Mouse (Mus musculus): Measurements from ENCODE around the gene Bcl7b. TPM values are rescaled to one million over a fixed set of nuclear protein-coding genes. Genes with fewer than 3 reads are reported as not detected.

Gene Bcl7b
- polyA plus RNA-seq, 1 experiment from 2014 or later, result 44.6 TPM

DNA sequence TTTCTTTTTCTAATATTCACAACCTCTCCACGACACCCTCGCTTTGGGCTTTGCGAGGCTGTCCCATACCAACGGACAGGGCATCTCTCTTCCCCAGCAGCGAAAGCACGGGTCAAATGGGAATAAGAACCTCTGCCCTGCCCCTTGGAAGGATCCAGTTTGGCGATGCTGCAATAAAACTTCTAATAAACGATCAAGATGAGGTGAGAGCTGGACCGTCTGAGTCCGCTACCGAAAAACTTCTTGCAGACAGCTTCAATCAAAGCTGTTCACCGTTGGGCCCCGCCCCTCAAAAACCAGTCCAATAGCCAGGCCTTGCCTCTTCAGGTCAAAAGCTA, 19.4 kb upstream of the Bcl7b start:
- WGBS, result under 1% methylated on average over 13 of the region's 13 CpGs
- Histone ChIP-seq H3K36me3 (replicated peaks) (peaks cover 16% of the 10 kb centered on the region), H3K4me1 (peaks cover 18% of the 10 kb centered on the region), H3K9me3 (no peaks in the 10 kb centered on the region), H3K4me3 (peak overlapping the region; percentile 89), H3K27ac (replicated peaks) (peak overlapping the region; percentile 95), H3K27me3 (replicated peaks; ENCODE audit: low read depth, poor library complexity, severe bottlenecking) (no peaks in the 10 kb centered on the region)
- DNase-seq (ENCODE audit: low spot score), result no peak

GRCm38 (mm10) chr5:135149053-135149819, 18.8 kb upstream of the Bcl7b start, which contains the start of gene Tbl2:
Gene Tbl2 (plus strand): TSS chr5:135149657.
- under 1% methylated on average over 63 of the region's 63 CpGs for WGBS
- Histone ChIP-seq H3K9me3 (no peaks in the 10 kb centered on the region), H3K4me3 (peak within 1 kb of the TSS; percentile 89), H3K27me3 (replicated peaks; ENCODE audit: low read depth, poor library complexity, severe bottlenecking) (no peaks in the 10 kb centered on the region), H3K36me3 (replicated peaks) (peaks cover 21% of the 10 kb centered on the region), H3K27ac (replicated peaks) (peak within 1 kb of the TSS; percentile 95), H3K4me1 (peaks cover 18% of the 10 kb centered on the region)
- peak; percentile 99 for DNase-seq (ENCODE audit: low spot score)

DNA sequence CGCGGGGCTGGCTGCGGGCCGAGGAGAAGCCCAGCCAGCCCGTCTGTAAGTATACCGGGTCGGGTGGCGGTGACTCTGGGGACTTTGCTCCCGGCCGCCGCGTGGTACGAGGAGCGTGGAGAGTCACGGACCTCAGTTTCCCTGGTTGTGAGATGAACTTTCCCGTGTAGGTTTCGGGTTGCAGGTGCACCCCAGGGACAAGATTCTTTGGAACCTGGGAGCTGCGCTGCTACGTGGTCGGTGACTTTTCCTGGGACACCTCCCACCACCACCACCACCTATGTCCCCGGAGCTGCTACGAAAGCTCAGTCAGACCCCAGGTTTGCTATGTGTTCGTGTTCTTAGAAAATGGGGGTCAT, 18.3 kb upstream of the Bcl7b start:
- no peak for DNase-seq (ENCODE audit: low spot score)
- Histone ChIP-seq H3K4me3 (peak overlapping the region; percentile 89), H3K9me3 (no peaks in the 10 kb centered on the region), H3K36me3 (replicated peaks) (peaks cover 27% of the 10 kb centered on the region), H3K4me1 (peaks cover 18% of the 10 kb centered on the region), H3K27ac (replicated peaks) (peak overlapping the region; percentile 95), H3K27me3 (replicated peaks; ENCODE audit: low read depth, poor library complexity, severe bottlenecking) (no peaks in the 10 kb centered on the region)
- under 1% methylated on average over 23 of the region's 23 CpGs for WGBS

GRCm38 (mm10) chr5:135156496-135156895, 11.6 kb upstream of the Bcl7b start:
- H3K4me1 ChIP-seq, result no peaks in the 10 kb centered on the region
- H3K27ac ChIP-seq (replicated peaks), result no peak overlapping the region
- WGBS, result 94% methylated on average over 4 of the region's 4 CpGs
- no peaks in the 10 kb centered on the region for H3K27me3 ChIP-seq (replicated peaks; ENCODE audit: low read depth, poor library complexity, severe bottlenecking)
- DNase-seq (ENCODE audit: low spot score), result no peak
- no peak overlapping the region for H3K4me3 ChIP-seq
- peaks cover 93% of the 10 kb centered on the region for H3K36me3 ChIP-seq (replicated peaks)
- no peaks in the 10 kb centered on the region; the same call in 1 of the 2 replicates for H3K9me3 ChIP-seq

DNA sequence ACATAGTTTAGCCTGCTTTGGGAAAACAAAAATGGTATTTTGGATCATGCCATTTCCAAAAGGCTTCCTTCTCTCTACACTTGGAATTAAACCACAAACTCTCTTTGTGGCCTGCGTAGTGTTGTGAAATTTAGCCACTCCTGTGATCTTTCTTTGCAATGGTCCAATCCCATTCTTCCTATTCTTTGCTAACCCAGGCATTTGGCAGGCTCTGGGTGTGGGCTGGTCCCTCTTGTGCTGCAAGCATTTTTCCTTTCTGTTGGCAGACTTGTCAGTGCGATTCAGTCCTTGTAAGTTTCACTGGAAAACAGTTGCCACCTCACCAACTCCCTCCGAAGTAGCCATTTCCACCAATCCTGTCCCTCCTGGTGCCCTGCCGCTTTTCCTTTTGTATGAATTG, 6.9 kb upstream of the Bcl7b start:
- H3K36me3 ChIP-seq (replicated peaks), result peaks cover 77% of the 10 kb centered on the region
- no peaks in the 10 kb centered on the region for H3K27me3 ChIP-seq (replicated peaks; ENCODE audit: low read depth, poor library complexity, severe bottlenecking)
- H3K9me3 ChIP-seq, result no peaks in the 10 kb centered on the region; the same call in 1 of the 2 replicates
- no peak overlapping the region for H3K4me3 ChIP-seq
- no peaks in the 10 kb centered on the region for H3K4me1 ChIP-seq
- WGBS, result 95% methylated on average over 4 of the region's 4 CpGs
- no peak overlapping the region for H3K27ac ChIP-seq (replicated peaks)
- no peak for DNase-seq (ENCODE audit: low spot score)

GRCm38 (mm10) chr5:135161650-135162049, 6.4 kb upstream of the Bcl7b start:
- no peaks in the 10 kb centered on the region; the same call in 1 of the 2 replicates for H3K9me3 ChIP-seq
- peaks cover 73% of the 10 kb centered on the region for H3K36me3 ChIP-seq (replicated peaks)
- DNase-seq (ENCODE audit: low spot score), result no peak
- whole genome bisulfite sequencing, result 89% methylated on average over 7 of the region's 7 CpGs
- no peak overlapping the region for H3K27ac ChIP-seq (replicated peaks)
- H3K4me1 ChIP-seq, result no peaks in the 10 kb centered on the region
- H3K27me3 ChIP-seq (replicated peaks; ENCODE audit: low read depth, poor library complexity, severe bottlenecking), result no peaks in the 10 kb centered on the region
- H3K4me3 ChIP-seq, result no peak overlapping the region

DNA sequence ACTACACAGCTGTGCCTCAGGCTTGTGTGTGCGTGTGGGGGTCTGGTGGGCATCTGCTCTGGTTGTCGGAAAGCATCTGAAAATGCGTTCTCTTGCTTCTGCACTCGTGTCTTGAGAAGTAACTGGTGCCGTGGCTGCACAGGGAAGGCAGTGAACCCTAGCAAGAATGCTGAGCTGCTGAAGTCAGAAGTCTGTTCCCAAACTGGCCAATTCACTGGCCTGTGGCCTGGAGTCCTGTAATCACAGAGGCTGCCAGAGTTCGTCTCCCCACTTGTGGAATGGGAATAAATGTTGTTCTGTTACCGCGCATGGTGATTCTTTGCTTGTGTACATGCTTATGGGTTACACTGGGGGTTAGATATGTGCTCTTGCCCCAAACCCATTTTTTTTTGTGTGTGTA, 5.7 kb upstream of the Bcl7b start:
- no peaks in the 10 kb centered on the region for H3K4me1 ChIP-seq
- peaks cover 65% of the 10 kb centered on the region for H3K36me3 ChIP-seq (replicated peaks)

GRCm38 (mm10) chr5:135162821-135163220, 5.3 kb upstream of the Bcl7b start:
- peaks cover 61% of the 10 kb centered on the region for H3K36me3 ChIP-seq (replicated peaks)
- H3K27me3 ChIP-seq (replicated peaks; ENCODE audit: low read depth, poor library complexity, severe bottlenecking), result no peaks in the 10 kb centered on the region
- no peak for DNase-seq (ENCODE audit: low spot score)
- 93% methylated on average over 6 of the region's 6 CpGs for WGBS
- H3K4me1 ChIP-seq, result peaks cover under 1% of the 10 kb centered on the region; the same call in 1 of the 2 replicates
- H3K4me3 ChIP-seq, result no peak overlapping the region
- H3K27ac ChIP-seq (replicated peaks), result no peak overlapping the region
- H3K9me3 ChIP-seq, result no peaks in the 10 kb centered on the region

More for the DNA sequence above, 5.7 kb upstream of the Bcl7b start:
- WGBS, result 94% methylated on average over 8 of the region's 8 CpGs
- H3K9me3 ChIP-seq, result no peaks in the 10 kb centered on the region
- no peak for DNase-seq (ENCODE audit: low spot score)
- no peak overlapping the region for H3K27ac ChIP-seq (replicated peaks)
- no peaks in the 10 kb centered on the region for H3K27me3 ChIP-seq (replicated peaks; ENCODE audit: low read depth, poor library complexity, severe bottlenecking)
- no peak overlapping the region for H3K4me3 ChIP-seq

DNA sequence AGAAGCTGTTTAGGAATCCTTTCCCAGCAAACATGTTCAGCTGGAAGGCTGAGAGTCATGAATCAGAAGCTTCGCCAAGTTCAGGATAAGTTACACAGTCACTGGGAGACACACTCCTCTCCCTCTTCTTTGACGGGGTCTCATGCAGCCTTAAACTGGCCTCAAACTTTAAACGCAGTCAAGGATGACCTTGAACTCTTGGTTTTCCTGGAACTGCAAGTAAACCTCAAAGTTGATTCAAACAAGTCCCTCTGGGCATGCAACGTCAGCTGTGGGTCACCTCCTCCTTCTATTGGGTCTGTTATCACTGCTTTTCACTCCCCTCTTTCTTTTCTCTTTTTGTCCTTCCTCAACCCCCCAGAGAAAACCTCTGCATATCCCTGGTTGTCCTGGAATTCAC, 1.2 kb upstream of the Bcl7b start:
- H3K36me3 ChIP-seq (replicated peaks), result peaks cover 38% of the 10 kb centered on the region
- no peak for DNase-seq (ENCODE audit: low spot score)
- WGBS, result 89% methylated on average over 4 of the region's 4 CpGs
- H3K27ac ChIP-seq (replicated peaks), result no peak overlapping the region
- H3K4me1 ChIP-seq, result peaks cover 15% of the 10 kb centered on the region
- no peaks in the 10 kb centered on the region for H3K9me3 ChIP-seq
- no peak overlapping the region for H3K4me3 ChIP-seq
- no peaks in the 10 kb centered on the region for H3K27me3 ChIP-seq (replicated peaks; ENCODE audit: low read depth, poor library complexity, severe bottlenecking)

- H3K9me3 ChIP-seq, result no peaks in the 10 kb centered on the region
- no peak for DNase-seq (ENCODE audit: low spot score)
- no peaks in the 10 kb centered on the region for H3K27me3 ChIP-seq (replicated peaks; ENCODE audit: low read depth, poor library complexity, severe bottlenecking)
- WGBS, result 96% methylated on average over 4 of the region's 4 CpGs
- peak overlapping the region; percentile 78; the same call in 1 of the 2 replicates for H3K4me3 ChIP-seq
- peaks cover 38% of the 10 kb centered on the region for H3K36me3 ChIP-seq (replicated peaks)
- H3K4me1 ChIP-seq, result peaks cover 15% of the 10 kb centered on the region
- no peak overlapping the region for H3K27ac ChIP-seq (replicated peaks)
Measured at GRCm38 (mm10) chr5:135167469-135167868, 614 bp upstream of the Bcl7b start.

DNA sequence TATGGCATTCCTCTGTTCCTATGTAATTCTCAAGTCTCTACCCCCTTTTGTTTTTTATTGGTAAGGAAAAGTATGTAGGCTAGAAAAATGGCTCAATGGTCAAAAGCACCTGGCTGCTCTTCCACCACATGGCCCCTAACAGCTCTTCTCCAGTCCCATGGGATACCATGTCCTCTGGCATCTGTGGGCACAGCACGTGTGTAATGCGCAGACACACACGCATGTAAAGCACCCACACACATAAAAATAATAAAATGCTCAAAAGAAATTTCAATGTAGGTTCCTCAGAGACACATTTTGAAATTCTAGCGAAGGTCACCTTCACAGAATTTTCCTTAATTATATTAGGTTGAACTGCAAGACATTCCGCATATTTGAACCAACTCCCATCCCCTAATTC, 1.4 kb downstream of the Bcl7b start:
- Histone ChIP-seq H3K27me3 (replicated peaks; ENCODE audit: low read depth, poor library complexity, severe bottlenecking) (no peaks in the 10 kb centered on the region), H3K9me3 (no peaks in the 10 kb centered on the region), H3K4me3 (peak overlapping the region; percentile 78), H3K4me1 (peaks cover 15% of the 10 kb centered on the region), H3K27ac (replicated peaks) (peak overlapping the region; percentile 98), H3K36me3 (replicated peaks) (peaks cover 44% of the 10 kb centered on the region)
- no peak for DNase-seq (ENCODE audit: low spot score)
- 90% methylated on average over 5 of the region's 5 CpGs for WGBS

- Histone ChIP-seq H3K4me3 (no peak overlapping the region), H3K36me3 (replicated peaks) (peaks cover 65% of the 10 kb centered on the region), H3K27me3 (replicated peaks; ENCODE audit: low read depth, poor library complexity, severe bottlenecking) (no peaks in the 10 kb centered on the region), H3K9me3 (no peaks in the 10 kb centered on the region), H3K4me1 (peaks cover 15% of the 10 kb centered on the region), H3K27ac (replicated peaks) (no peak overlapping the region)
- 88% methylated on average over 6 of the region's 6 CpGs for WGBS
- no peak for DNase-seq (ENCODE audit: low spot score)
Measured at GRCm38 (mm10) chr5:135171688-135172220, 3.7 kb downstream of the Bcl7b start.

DNA sequence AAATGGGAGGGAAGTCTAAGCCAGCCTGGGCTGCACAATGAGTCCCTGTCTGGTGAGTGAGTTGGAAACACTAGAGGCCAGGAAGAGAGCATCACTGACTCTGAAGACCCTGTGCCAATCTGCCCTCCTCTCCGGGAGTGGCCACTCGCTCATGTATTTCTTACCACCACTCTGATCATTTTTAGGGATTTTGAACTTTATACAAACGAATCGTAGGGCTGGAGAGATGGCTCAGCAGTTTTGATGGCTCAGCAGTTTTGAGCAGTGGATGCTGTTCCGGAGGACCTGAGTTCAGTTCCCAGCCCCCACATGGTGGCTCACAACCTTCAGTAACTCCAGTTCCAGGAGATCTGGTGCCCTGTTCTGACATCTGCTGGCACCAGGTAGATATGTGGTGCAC, 4.9 kb downstream of the Bcl7b start:
- H3K9me3 ChIP-seq, result no peaks in the 10 kb centered on the region
- no peak overlapping the region for H3K27ac ChIP-seq (replicated peaks)
- peaks cover 77% of the 10 kb centered on the region for H3K36me3 ChIP-seq (replicated peaks)
- no peak overlapping the region for H3K4me3 ChIP-seq
- peaks cover 13% of the 10 kb centered on the region for H3K4me1 ChIP-seq
- 93% methylated on average over 5 of the region's 5 CpGs for WGBS
- H3K27me3 ChIP-seq (replicated peaks; ENCODE audit: low read depth, poor library complexity, severe bottlenecking), result no peaks in the 10 kb centered on the region
- DNase-seq (ENCODE audit: low spot score), result no peak
